Mouse (Mus musculus) heart, embryonic 16.5 days (tissue): Measurements from ENCODE around the gene Rnf227. TPM values are rescaled to one million over a fixed set of nuclear protein-coding genes. Genes with fewer than 3 reads are reported as not detected.

ENCODE experiments used
- ATAC-seq: fragments of 200-750 bp; cut with Nextera tagmentation; replicated peaks from 2 replicates; pipeline ENCODE4 v1.8.0; 2017; ENCODE audit warnings: moderate number of reproducible peaks; ENCODE audit not compliant: insufficient read depth, low FRiP score; ENCODE audit errors: extremely low read depth
- H3K27ac ChIP-seq: fragments of 300-500 bp; sonication (generic); 2 replicates; pipeline ENCODE4 v1.5.1; 2014; ENCODE audit warnings: mild to moderate bottlenecking, low read length, control low read depth, moderate library complexity
- H3K27me3 ChIP-seq: fragments of 300-500 bp; sonication (generic); 2 replicates; pipeline ENCODE4 v1.6.1; 2014; ENCODE audit warnings: low read length, mixed read lengths; ENCODE audit not compliant: control insufficient read depth, insufficient read depth
- H3K36me3 ChIP-seq: fragments of 300-500 bp; sonication (generic); 2 replicates; pipeline ENCODE4 v1.6.1; 2014; ENCODE audit not compliant: control insufficient read depth, insufficient read depth
- H3K4me1 ChIP-seq: fragments of 300-500 bp; sonication (generic); 2 replicates; pipeline ENCODE4 v1.6.1; 2014; ENCODE audit warnings: low read length, mixed read lengths; ENCODE audit not compliant: control insufficient read depth, insufficient read depth
- H3K4me2 ChIP-seq: fragments of 300-500 bp; sonication (generic); 2 replicates; pipeline ENCODE4 v1.6.1; 2014; ENCODE audit warnings: low read depth, mild to moderate bottlenecking, control low read depth, low read length
- H3K4me3 ChIP-seq: fragments of 300-500 bp; sonication (generic); 2 replicates; pipeline ENCODE4 v1.5.1; 2014; ENCODE audit warnings: mild to moderate bottlenecking, control low read depth, low read length
- H3K9ac ChIP-seq: fragments of 300-500 bp; sonication (generic); 2 replicates; pipeline ENCODE4 v1.6.1; 2014; ENCODE audit warnings: low read length, control low read depth
- H3K9me3 ChIP-seq: fragments of 300-500 bp; sonication (generic); replicated peaks from 2 replicates; pipeline ENCODE4 v1.6.1; 2016; ENCODE audit warnings: low read length; ENCODE audit not compliant: control insufficient read depth
- WGBS: fragments of 180-500 bp; shearing (Covaris S2); extraction: QIAGEN DNeasy Blood & Tissue Kit; methylation state at CpG from one replicate; pipeline ENCODE4 v1.1.7; 2014; 5-methylcytosine and 5-hydroxymethylcytosine counted together
- polyA plus RNA-seq: library from polyadenylated mRNA; unstranded; fragments of >200 nt; fragmentation: Nextera tagmentation; extraction: Ambion mirVana; gene quantifications from 2 replicates; pipeline ENCODE4 v1.2.1, GENCODE M21; 2015

Rnf227 gene
- polyA plus RNA-seq, 1 experiment from 2014 or later, result 6.5 TPM

DNA sequence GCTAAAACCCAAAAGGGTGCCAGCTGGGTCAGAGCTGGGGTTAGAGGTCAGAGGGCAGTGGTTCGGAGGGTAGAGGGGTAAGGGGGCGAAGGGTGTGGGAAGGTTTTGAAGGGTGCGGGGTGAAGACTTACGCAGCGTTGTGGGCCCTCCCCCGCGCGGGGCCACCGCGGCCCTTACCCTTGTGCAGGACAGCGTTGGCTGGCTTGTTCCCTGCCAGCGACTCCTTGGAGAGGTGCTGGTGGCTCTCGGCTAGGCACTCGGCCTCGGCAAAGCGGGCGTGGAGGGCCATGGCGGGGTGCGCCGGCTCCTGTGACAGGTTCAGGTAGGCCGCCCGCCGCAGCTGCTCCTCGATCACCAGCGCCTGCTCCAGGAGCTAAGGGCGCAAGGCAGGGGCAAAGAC, 6.2 kb downstream of the Rnf227 start:
- 86% methylated on average over 26 of the region's 26 CpGs for WGBS
- Histone ChIP-seq H3K4me2 (no peak overlapping the region), H3K27me3 (no peaks in the 10 kb centered on the region), H3K4me1 (no peaks in the 10 kb centered on the region), H3K9ac (no peak overlapping the region), H3K36me3 (peaks cover 9% of the 10 kb centered on the region), H3K9me3 (no peaks in the 10 kb centered on the region), H3K4me3 (no peak overlapping the region), H3K27ac (no peak overlapping the region)
- no peak for ATAC-seq

DNA sequence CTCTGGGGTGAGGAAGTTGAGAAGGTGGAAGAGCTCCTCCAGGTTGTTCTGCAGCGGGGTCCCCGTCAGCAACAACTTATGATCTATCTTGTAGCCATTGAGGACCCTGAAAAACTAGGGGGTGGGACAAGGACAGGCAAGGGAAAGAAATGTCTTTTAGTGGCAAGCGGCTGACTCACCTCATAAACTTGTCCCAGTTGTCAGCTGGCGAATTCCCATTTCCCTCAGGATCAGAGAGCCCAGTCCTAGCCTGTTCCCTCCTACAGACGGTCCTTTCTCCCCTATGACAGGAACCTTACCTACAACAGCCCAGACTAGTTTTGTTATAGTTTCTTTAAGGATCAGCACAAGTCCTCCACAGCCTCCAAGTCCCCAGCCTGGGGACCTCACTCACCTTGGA, 16.3 kb downstream of the Rnf227 start:
- Histone ChIP-seq H3K27me3 (no peaks in the 10 kb centered on the region), H3K36me3 (peaks cover 50% of the 10 kb centered on the region), H3K4me2 (no peak overlapping the region), H3K4me1 (no peaks in the 10 kb centered on the region), H3K4me3 (no peak overlapping the region), H3K27ac (no peak overlapping the region), H3K9me3 (no peaks in the 10 kb centered on the region), H3K9ac (no peak overlapping the region)
- no peak for ATAC-seq
- 92% methylated on average over 5 of the region's 5 CpGs for WGBS

- Histone ChIP-seq H3K4me3 (no peak overlapping the region), H3K27ac (no peak overlapping the region), H3K9me3 (no peaks in the 10 kb centered on the region), H3K9ac (no peak overlapping the region), H3K4me2 (no peak overlapping the region), H3K4me1 (no peaks in the 10 kb centered on the region), H3K36me3 (peaks cover 49% of the 10 kb centered on the region), H3K27me3 (no peaks in the 10 kb centered on the region)
- ATAC-seq, result no peak
- WGBS, result 89% methylated on average over 12 of the region's 12 CpGs
Observed at GRCm38 (mm10) chr11:69357690-69358089, 17.4 kb downstream of the Rnf227 start.

- Histone ChIP-seq H3K4me3 (no peak overlapping the region), H3K4me1 (peaks cover 23% of the 10 kb centered on the region), H3K4me2 (no peak overlapping the region), H3K27ac (no peak overlapping the region), H3K9me3 (no peaks in the 10 kb centered on the region), H3K9ac (no peak overlapping the region), H3K36me3 (peaks cover 32% of the 10 kb centered on the region), H3K27me3 (no peaks in the 10 kb centered on the region)
- WGBS, result 78% methylated on average over 7 of the region's 7 CpGs
- no peak for ATAC-seq
Observed at GRCm38 (mm10) chr11:69362021-69362420, 21.8 kb downstream of the Rnf227 start.

DNA sequence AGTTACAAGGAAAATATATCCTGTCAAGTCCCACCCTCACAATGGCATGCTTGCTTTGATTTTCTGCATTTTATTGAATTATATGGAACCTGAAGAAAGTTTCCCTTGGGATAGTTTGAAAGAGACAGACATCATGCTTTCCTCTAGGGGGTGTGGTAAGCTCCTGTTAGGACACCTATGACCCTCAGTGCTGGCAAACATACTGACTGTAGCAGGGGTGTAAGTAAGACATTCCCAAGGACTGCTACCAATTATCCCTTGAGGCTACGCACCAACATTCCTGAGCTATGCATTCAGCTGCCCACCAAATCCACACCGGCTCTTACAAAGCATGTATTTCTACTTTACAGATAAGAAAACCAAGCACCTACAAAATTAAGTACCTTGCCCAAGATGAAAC, 22.2 kb downstream of the Rnf227 start:
- H3K27ac ChIP-seq, result no peak overlapping the region
- H3K27me3 ChIP-seq, result no peaks in the 10 kb centered on the region
- H3K9me3 ChIP-seq, result no peaks in the 10 kb centered on the region
- H3K4me2 ChIP-seq, result no peak overlapping the region
- no peak overlapping the region for H3K4me3 ChIP-seq
- H3K9ac ChIP-seq, result no peak overlapping the region
- no peak for ATAC-seq
- WGBS, result 74% methylated on average over 2 of the region's 2 CpGs
- H3K36me3 ChIP-seq, result peaks cover 32% of the 10 kb centered on the region
- H3K4me1 ChIP-seq, result peaks cover 28% of the 10 kb centered on the region

GRCm38 (mm10) chr11:69364376-69364775, 24.1 kb downstream of the Rnf227 start:
- H3K4me3 ChIP-seq, result no peak overlapping the region
- 44% methylated on average over 8 of the region's 8 CpGs for whole genome bisulfite sequencing

GRCm38 (mm10) chr11:69364910-69365309, 24.6 kb downstream of the Rnf227 start:
- H3K9ac ChIP-seq, result no peak overlapping the region
- H3K4me2 ChIP-seq, result peak overlapping the region; percentile 93; the same call in 1 of the 2 replicates
- 4% methylated on average over 6 of the region's 6 CpGs for WGBS
- H3K27me3 ChIP-seq, result no peaks in the 10 kb centered on the region
- peak; percentile 63 for ATAC-seq
- peaks cover 14% of the 10 kb centered on the region for H3K36me3 ChIP-seq
- no peaks in the 10 kb centered on the region for H3K9me3 ChIP-seq
- peaks cover 35% of the 10 kb centered on the region for H3K4me1 ChIP-seq
- H3K4me3 ChIP-seq, result no peak overlapping the region
- H3K27ac ChIP-seq, result peak overlapping the region; percentile 91

More at GRCm38 (mm10) chr11:69364376-69364775, 24.1 kb downstream of the Rnf227 start:
- H3K27ac ChIP-seq, result peak overlapping the region; percentile 15; the same call in 1 of the 2 replicates
- no peaks in the 10 kb centered on the region for H3K9me3 ChIP-seq
- no peak overlapping the region for H3K9ac ChIP-seq
- H3K4me2 ChIP-seq, result peak overlapping the region; percentile 19
- peaks cover 20% of the 10 kb centered on the region for H3K36me3 ChIP-seq
- H3K27me3 ChIP-seq, result no peaks in the 10 kb centered on the region
- no peak for ATAC-seq
- H3K4me1 ChIP-seq, result peaks cover 35% of the 10 kb centered on the region

DNA sequence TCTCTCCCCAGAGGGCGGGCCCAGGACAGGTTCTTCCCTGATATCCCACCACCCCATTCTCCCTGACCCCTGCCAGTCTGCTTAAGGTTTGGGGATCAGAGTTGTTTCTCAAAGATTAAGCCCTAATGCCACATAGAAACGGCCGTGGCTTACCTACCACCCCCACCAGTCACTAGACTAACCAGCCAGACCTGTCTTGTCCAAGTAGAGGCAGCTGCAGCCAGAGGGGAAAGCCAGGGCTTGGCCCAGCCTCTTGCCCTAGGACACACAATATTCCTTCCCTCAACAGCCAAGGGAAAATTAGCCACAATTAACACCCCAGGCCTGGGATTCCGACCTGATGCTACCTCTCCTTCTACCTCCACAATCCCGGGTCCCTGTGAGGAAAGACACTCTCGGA, 25.5 kb downstream of the Rnf227 start:
- Histone ChIP-seq H3K4me2 (peak overlapping the region; percentile 93), H3K4me1 (peaks cover 38% of the 10 kb centered on the region), H3K27me3 (no peaks in the 10 kb centered on the region), H3K4me3 (peak overlapping the region; percentile 94), H3K36me3 (peaks cover 11% of the 10 kb centered on the region), H3K9ac (peak overlapping the region; percentile 71), H3K27ac (peak overlapping the region; percentile 91), H3K9me3 (no peaks in the 10 kb centered on the region)
- ATAC-seq, result no peak
- WGBS, result 34% methylated on average over 6 of the region's 6 CpGs

DNA sequence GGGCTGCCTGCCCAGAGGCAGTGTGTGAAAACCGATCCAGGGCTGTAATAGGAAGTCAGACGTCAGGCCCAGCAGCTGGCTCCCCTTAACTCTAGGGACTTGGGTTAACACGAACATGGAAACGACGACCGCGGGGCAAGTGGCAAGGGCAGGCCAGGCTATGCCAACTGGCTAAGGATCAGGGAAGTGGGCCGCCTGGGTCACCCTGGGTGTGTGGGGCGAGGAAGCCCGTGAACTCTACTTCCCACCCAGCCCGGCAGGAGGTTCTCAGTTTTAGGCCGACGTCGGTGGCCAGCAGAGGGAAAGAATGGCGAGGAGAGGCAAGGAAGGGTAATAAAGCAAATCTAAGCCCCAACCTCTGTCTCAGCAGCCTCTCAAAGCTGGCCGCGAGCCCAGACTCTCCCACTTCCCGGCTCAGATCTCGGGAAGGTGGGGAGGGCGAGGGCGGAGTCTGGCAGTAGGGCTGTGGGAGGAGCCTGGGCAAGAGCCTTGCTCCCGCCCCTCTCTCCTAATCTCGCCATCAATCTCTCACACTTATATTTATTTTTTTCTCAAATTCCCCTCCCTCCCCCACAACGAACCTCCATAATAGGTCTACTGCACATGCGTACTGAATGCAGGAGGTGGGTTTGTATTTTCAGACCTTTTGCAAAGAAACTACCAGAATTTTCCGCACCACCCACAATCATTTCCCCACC, 26.0 kb downstream of the Rnf227 start:
- H3K4me1 ChIP-seq, result peaks cover 41% of the 10 kb centered on the region
- no peaks in the 10 kb centered on the region for H3K9me3 ChIP-seq
- H3K9ac ChIP-seq, result peak overlapping the region; percentile 98
- ATAC-seq, result peak; percentile 81
- H3K27me3 ChIP-seq, result no peaks in the 10 kb centered on the region
- peak overlapping the region; percentile 94 for H3K4me3 ChIP-seq
- H3K27ac ChIP-seq, result peak overlapping the region; percentile 91
- H3K4me2 ChIP-seq, result peak overlapping the region; percentile 93
- H3K36me3 ChIP-seq, result peaks cover 7% of the 10 kb centered on the region
- 1% methylated on average over 26 of the region's 26 CpGs for WGBS
